Mouse (Mus musculus) thymus, adult 18-20 months (tissue): Measurements from ENCODE around the gene Fbrsl1.
A peak's percentile ranks its signal among the peaks of the same experiment; 100 is the strongest.

Experiments
- DNase-seq, 2 experiments: peaks; one replicate each; pipeline ENCODE4 v3.0.0; 2022; ENCODE audit warnings: mixed read lengths in 2 of 2

The Fbrsl1 gene

DNA sequence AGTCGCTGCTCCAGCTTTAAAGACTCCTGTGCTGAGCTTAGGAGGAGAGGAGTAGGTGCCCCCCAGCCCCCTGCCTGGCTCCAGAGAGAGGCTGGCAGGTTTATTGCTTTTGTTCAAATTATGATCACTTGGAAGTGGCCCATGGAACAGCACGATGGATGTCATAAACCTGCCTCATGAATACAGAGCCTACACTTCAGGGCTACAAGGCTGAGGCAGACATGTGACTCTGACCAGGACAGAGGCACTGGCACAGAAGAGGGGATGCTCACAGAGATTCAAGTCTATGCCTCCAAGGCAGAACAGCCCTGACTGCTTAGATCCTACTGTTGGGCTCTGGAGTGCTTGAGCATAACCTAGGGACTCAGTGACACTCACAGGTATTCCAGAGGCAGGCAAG lies 39.3 kb downstream of the Fbrsl1 start:
- DNase-seq, result no peak

DNA sequence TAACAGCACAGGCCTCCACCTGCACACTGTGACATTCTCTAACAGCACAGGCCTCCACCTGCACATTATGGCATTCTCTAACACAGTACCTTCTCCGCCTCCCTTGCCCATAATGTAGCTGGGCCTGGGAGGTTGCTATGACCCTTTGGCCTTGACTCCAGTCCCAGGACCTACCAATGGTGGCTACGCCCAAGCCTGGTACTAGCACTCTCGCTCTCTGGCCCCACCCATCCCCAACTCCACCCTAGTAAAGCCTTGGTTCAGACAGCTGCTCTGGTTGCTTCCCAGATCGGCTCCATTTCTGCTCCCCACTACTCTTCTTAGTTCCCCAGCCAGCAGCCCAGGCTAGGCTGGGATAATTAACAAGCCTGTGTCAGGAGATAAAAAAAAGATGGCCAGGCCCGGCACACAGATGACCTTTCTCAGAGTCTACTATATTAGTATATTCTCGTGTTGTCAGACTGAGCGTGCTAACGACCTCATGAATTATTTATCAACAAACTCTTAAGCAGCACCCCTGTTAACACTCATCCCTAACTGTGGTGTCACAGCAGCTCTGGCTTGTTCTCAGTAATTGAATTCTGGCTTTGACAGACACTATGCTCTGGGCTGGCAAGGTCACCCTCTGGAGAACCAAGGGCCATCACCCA lies 42.1 kb downstream of the Fbrsl1 start:
- DNase-seq, result no peak

DNA sequence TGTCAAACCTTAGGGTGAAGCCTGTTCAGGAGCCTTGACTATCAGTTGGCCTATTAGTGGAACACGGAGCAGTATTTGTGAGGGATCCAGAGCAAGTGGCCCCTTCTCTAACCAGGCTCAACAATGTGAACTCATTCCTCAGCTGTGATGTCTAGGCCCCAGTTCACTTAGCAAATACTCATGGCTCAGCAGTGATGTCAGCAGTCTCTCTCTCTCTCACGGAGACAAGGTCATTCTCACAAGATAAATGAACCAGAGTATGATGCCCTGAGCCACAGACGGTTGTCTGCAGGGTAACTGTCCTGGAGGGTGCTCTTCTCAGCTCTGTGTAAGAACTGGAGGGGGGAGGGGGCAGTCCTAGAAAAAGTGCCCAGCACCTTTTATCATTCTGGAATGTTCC lies 44.4 kb downstream of the Fbrsl1 start:
- DNase-seq, result no peak

DNA sequence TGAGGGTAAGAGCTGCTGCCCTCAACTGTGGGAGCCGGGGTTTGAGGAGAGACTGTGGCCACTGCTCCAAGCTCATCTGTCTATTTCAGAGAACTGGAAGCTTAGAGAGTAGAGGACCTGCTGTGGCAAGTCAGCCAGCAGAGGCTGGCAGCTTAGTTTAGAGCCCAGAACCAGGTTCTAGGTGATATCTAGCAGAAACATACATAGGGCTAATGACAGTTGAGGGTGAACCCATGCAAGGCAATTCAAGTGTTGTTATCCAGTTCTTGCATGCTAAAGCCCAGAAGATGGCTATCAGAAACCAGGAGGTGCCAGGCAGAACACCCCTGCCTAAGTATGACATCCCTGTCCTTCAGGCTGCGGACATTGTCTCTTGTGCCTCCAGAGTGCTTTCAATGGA lies 45.7 kb downstream of the Fbrsl1 start:
- no peak for DNase-seq

DNA sequence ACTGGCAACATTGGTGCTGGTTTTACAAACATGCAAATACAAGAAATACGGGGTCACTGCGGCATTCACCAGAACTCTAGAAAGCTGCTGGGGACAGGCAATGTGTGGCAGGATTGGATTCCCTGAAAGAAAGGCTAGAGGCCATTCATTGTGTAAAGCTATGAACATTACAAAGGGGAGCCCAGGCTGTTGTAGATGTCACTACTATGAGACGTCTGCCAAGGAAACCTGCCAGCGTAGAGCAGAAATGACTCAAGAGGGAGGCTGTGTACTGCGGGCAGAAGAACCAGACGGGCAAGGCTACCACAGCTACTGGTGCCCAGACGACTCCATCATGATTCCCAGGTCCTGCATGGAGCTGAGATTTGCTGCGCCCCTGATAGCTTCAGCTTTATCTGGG lies 47.2 kb downstream of the Fbrsl1 start:
- DNase-seq, result no peak

DNA sequence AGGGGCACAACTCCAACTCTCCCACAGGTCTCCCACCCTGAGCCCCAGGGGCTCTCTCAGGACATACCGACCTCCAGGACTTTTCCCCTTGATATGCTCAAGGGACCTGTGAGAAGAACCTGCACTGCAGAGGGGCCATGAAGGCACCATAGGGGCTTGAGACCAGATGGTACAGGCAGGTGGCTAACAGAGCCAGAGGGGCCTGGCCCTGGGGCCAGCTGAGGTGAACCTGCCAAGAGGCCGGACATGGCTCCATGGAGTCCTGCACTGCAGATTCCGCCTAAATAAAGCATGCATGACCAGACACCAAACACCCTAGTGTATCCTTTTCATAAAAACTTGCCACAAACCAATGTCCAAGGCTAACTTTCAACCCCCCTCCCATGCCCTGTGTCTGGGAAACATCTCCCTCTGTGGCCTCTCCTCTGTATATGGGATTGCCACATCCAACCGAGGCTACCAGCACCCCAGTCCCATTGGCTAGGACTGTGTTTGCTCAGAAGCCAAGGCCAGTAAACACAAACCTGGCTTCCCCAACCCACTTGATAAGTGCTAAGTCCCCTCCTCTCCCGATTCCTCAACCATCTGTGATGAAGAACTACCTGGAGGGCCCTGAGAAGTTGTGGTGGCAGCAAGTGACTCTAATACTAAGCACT lies 53.2 kb downstream of the Fbrsl1 start:
- DNase-seq, result no peak

DNA sequence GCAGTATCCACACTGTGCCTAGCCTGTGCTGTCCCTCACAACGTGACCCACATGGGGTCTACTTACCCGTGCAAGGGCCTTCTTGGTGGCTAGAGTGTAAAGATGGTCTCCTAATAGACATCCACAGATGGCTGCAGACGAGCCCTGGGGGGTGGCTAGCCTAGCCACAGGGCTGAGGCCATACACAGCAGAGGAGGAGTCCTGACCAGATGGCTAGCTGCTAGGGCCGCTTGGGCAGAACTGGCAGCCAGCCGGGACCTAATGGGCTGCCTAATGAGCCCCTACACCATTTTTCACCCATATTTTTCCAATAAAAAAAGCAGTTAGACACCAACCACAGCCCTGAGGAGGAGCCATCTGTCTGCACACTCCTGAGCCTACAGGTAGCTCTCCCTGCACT lies 55.6 kb downstream of the Fbrsl1 start:
- DNase-seq, result no peak

DNA sequence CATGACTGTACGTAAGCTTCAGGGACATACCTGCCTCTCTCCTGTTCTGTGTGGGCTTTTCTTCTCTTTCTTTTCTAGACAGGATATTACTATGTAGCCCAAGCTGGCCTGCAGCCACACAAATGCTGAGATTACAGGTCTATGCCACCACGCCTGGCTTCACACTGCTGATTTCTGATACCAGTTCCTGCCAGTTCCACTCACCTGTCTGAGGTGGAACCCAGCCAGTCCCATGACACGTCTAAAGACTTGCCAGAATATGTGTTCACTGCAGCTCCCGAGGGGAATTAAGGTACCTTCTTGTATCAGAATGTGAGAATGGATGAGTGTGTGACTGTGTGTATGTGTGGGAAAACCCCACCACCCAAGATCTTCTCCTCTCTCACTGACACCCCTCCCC lies 57.7 kb downstream of the Fbrsl1 start:
- no peak for DNase-seq

DNA sequence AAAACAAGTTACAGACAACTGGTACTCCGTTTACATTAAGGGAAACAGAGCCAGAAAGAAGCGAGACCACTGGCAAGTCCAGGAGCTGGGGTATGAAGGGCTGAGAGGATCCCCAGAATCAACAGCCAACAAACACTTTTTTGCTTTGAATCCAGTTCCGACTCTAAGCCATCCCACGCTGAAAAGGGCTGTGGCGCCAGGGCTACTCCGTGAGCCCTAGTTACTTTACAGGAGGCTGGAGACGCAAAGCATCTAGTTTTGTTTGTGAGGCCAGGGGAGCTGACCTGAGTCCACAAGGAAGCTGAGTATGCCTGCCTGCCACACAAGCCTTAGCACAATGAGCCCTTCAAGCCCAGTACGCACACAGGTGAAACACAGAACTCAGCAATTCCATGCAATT lies 61.0 kb downstream of the Fbrsl1 start:
- no peak for DNase-seq

DNA sequence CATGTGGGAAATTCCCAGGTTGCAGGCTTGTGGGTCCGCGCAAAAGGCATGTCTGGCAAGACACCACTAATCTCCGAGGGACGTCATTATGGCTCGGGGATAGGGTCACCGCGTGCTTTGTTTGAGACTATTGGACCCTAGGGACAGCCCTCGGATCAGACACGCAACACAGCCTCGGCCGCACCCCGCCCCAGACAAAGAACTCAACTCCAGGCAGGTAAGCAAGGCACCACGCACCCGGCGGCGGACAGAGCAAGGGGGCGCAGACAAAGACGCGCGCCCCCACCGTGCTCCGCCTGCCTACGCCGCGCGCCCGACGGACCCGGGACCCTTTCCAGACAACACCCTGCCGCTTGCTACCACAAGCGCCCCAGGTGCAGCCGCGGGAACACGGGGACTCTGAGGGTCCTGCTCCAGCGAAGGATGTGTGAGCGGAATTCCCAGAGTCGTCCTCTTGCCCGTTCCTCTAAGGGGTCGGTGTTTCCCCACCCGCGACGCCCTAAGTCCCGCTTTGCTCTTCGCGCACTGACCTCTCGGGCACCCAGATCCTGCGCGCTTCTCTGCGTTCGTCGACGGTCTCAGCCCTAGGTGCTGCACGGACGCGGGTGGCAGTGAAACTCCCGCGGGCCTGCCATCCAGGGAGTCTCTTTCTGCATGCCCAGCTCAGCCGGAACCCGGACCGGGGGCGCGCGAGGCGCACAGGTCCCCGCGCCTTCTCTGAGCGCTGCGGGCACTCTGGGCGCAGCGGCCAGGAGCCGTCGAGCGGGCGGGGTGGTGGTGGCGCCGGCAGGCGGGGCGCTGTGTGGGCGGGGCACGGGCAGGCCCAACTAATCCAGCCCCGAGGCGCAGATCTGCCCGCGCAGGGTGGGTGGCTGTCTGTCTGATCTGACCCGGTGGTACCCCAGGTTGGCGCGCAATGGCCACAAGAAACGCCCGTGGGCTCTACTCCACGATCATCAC lies 61.7 kb downstream of the Fbrsl1 start:
- no peak for DNase-seq

DNA sequence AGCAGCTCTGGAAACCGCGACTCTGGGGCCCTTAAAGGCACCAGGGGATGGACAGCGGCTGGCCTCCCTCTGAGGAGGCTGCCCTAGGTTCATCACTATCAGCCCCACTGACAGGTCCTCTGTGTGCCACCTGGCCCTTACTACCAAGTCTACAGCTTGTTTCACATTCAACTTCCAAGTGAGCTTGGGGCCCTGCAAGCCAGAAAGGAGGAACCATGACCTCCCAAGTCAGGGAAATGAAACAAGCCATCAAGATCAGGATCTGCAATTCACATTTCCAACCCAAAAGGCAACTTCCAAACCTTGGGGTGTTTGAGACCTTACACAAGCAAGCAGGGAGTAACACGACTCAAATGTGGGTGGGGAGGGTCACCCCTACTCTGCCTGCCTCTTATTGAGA lies 63.0 kb downstream of the Fbrsl1 start:
- no peak for DNase-seq

DNA sequence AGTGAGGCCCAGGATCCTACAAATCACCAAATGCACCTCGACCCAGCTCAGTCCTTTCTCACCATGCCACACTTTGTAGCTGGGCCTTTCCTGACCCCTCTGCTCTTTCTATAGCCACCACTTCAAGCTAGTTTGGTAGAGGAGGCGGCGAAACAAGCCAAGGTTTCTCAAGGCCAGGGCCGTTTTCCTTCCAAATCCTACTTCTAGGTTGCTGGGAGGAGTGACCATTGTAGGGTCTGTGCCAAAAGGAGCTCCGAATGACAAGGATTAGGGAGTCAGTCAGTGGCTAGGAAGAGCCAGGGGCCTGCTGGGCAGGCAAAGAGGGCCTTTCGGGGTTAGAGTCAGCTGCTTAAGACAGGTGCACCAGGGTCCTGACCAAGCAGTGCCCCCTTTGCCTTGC lies 63.8 kb downstream of the Fbrsl1 start:
- no peak for DNase-seq

DNA sequence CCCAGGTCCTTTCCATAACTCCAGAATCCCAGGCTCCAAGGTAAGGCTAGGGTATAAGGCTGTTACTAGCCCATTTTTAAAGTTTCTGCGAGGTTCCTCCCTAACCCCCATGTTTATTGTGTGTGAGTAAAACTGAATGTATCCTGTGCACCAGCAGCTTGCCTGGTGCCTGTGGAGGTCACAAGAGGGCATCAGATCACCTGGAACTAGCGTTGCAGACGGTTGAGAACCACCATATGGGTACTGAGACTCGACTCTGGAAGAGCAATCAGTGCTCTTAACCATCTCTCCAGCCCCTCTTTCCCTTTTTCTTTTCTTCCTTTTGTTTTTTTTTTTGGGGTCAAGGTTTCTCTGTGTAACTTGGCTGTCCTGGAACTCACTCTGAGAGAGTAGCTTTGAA lies 68.5 kb downstream of the Fbrsl1 start:
- no peak for DNase-seq

DNA sequence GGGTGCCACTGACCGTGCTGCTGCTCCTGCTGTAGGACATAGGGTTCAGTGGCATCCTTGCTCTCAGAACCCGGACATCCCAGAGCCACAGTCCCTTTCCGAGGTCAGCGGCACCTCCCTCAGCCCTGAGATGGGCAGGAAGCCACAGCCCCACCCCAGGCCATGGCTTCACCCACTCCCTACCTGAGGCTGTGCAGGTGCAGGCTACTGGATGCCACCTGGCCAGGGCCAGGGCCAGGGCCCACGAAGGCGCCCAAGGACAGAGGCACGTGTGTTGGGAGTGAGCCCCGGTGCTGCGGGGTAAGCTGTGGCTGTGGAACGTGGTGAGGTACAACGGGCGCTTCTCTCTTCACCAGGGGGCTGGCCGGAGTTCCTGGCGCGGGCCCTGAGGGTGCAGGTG lies 69.2 kb downstream of the Fbrsl1 start:
- DNase-seq, result no peak

DNA sequence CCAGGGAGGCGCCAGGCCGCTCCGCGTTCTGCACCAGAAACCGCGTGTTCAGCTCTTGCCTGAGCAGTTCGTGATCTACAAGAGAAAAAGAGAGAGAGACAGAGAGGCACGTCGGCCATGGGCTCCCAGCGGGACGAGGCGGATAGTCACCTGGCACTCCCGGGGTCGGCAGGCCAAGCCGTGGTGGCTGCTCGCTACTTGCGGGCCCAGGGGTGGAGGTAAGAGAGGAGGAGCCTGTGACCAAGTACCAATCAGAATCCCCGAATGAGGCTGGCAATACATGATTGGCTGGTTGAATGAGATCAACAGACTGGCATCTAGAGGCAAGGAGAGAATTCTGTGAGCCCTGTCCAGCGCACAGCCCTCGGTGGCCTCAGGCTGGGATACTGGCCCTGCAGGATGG lies 70.1 kb downstream of the Fbrsl1 start:
- DNase-seq, result no peak

DNA sequence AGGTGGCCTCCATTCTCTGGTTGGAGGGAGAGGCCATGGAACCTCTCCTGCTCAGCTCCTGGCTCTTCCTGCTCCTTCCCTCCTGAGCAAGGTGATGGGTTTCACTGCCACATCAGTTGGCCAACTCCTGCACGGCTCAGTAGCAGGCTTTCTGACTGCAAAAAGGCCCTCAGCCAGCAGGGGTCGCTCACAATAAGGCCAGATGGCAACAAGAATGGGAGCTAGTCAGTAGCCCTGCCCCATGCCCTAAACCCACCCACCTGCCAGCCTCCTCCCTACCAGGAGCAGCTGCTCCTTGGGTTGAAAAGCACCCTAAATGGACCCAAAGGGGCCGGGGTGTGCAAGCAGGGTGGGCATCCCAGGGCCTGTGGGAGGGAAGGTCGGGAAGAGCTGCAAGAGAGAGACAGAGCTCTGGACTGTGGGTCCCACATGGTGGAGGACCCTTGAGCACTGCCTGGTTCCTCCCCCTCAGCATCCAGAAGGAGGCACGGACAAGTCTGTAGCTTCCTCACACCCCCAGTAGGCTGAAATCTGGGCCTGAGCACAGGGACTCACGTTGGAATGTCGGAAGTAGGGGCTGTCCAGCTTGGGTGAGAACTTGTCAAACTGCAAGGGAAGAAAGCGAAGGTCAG lies 71.4 kb downstream of the Fbrsl1 start:
- DNase-seq, result peak; percentile 31 to 34

DNA sequence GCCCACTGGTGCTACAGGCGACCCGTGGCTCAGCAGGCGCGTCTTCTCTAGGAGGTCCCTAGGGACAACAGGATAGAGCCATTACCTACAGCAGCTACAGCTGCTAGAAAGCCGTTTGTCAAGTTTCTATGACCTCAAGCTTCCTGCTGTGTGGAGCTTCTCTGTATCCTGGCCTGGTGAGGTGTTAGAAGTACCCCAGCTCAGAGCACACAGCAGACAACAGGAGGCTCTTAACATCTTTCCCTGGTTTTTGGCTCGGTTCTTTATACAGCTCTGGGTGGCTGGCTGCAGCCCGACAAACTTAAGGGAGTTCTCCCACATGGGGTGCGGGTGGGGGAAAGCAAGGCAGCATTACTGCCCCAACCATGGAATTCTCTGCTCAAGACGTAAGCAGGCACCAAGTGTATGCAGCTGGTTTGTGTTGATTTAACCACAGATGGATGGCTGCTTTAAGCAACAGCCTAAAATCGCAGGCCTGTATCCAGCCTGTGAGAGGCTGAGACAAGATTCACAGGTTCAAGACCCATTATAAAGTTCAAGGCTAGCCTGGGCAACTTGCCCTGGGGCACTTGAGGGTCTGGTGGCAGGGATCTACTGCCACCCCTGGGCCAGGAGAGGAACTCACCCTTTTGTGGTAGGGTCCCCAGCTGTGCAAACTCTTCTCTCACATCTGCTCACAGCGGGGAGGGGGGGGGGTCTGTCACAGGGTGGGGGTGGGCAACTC lies 84.3 kb downstream of the Fbrsl1 start:
- no peak for DNase-seq

DNA sequence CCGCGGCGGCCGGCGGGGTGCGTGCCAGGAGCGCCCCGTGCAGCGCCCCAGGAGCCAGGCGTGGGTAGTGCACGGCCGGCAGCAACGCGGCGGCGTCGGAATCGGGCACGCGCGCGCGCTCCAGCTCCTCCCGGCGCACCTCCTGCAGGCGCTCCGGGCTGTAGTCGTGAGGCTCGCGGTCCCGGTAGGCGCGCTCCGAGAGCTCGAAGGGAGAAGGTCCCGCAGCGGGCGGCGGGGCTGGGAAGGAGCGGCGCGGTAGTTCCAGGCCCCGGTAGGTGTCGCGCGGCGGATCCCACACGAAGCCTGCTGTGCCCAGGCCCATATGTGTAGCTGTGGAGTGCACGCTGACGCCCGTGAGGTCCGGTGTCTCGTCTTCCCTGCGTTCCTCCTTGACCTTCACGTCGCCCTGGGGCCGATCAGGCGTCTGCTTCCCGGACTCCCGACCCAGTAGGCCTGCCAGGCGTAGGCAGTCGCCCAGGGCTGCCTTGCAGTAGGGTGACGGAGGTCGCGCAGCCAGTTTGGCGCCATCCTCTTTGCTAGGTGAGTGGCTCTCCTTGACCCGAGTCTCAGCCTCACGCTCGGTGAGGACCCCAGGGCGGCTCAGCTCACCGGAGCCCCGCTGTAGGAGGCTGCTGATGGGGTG lies 85.0 kb downstream of the Fbrsl1 start:
- DNase-seq, result peak; percentile 28 to 38

DNA sequence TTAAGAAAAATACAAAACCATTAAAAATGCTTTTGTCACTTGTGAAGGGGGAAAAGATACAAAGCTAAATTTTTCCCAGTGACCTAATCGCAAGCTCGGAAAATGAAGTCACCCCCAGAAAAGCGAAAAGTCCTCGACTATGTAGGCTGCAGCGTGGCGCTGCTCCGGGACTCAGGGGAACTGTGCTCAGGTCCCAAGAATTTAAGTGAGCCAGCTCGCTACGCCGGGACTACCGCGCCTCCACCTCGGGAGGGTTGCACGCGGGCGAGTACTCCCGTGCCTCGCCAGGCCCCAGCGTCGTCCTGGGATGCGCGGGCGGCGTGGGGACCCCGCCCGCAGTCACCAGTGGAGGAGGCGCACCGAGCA lies 85.5 kb downstream of the Fbrsl1 start:
- DNase-seq, result no peak

DNA sequence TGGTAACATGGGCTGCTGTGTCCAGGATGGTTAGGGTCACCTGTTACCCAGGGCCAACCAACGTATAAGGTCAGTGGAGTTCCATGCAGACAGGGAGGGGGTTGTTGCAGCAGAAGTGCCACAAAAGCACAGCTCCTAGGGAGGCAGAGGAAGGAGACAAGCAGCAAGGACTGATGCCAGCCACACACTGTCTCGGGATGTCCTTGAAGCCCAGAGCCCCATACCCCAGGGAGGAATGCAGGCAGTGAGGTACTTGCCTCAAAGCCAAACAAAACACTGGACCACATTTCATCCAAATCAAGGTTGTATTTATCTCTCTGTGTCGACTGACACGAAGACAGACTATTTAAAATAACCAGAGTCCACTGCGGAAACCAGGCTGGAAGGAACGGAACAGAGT lies 86.8 kb downstream of the Fbrsl1 start:
- DNase-seq, result no peak

DNA sequence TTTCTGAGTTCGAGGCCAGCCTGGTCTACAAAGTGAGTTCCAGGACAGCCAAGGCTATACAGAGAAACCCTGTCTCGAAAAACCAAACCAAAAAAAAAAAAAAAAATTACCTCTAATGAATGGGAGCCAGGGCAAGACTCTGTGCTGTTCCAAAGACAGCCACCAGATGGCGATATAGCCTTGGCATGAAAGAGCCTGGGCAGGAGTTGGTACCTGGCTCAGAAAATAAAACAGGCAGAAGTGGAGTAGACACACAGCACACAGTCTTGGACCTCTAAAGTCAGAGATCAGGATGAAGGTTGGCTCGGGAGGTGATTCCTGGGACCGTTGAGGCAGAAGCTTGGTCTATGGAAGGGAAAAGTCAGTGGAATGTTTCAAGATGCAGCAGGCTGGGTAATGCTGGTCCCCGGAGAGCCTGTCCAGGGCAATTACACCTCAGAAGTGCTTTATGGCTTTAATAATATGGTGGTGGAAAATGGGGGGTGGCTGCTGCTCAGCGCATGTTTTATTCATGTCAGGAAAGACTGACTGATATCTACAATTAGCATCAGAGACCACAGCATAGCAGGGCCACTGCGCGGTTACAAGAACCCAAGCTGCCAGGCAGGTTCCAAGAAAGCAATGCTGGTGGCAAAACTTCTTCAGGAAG lies 90.6 kb downstream of the Fbrsl1 start:
- DNase-seq, result peak; percentile 23 to 30

DNA sequence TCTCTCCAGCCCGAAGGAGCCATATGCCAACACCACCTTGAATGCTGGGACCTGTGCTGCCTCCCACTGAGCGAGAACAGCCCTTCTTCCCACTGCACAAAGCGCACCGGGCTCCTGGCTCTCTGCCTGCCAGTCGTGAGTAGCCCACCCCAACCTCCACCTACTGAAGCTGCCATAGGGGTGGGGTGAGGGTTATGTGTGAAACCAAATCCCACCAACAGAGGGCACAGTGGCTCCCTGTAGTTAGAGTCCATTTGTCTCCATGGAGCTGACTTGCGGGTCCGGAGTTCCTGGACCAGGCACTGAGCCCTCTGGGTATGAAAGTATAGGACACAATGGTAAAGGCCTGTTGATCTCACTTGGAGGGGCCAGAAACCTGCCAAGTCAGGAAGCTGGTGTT lies 93.6 kb downstream of the Fbrsl1 start:
- no peak for DNase-seq
